Mouse (Mus musculus) right cerebral cortex, postnatal 25 days (tissue): ENCODE data around the gene Gab2.

Source experiments
- DNase-seq: peaks from one replicate; pipeline ENCODE4 v3.0.0; 2022

The Gab2 gene

GRCm38 (mm10) chr7:97270367-97270766 lies 189.0 kb downstream of the Gab2 start:
- no peak for DNase-seq

DNA sequence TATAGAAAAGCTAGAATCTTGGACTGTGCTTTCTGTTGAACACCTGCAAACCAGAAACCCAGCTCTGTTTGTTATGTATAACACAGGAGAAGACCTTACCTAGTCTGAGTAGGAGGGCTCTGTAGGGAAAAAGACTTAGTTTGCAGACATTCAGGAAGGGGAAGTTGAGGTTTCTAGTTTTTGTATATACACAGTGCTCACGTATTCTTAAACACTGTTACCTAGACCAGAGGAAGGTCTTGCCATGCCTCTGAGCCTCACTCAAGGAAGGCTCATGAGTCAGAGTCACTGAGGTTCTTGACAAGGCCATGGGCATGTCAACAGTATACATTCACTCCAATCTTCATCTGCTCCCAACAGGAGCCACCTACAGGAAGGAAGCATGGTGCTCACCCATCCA lies 189.7 kb downstream of the Gab2 start:
- DNase-seq, result no peak

DNA sequence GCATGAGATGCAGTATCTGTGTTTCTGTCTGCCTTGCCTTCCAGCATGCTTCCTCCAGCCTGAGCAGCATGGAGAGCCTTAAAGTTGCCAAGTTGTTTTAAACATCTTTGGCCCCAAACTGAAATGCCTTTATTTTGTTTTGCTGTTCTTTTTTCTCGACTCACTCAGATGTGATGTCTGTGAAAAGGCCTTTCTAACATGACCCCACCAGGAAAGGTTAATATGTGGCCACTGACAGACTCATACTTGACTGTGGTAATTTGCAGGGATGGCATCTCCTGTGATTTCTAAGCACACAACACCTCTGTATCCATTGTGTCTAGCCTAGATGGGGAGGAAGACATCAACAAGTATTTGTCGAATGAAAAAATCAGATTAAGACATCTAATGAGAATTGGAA lies 215.6 kb downstream of the Gab2 start:
- no peak for DNase-seq

DNA sequence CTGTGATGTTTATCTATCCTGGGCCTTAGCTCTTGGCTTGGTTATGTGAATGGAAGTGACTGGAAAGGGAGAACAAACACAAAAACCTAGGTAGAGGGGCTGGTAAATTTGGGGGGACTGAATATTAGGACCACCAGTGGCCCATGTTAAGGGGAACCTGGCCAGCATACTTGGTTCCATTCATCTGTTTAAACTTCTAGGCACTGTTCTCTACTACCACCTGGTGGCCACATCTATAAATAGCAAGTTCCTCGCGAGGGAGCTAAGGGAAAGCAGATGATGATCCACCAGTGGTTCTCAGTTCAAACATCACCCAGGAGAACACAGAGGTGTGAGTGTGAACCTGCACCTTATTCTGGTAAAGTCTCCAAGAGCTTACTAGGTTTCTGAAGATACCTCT lies 216.1 kb downstream of the Gab2 start:
- peak; percentile 61 for DNase-seq

DNA sequence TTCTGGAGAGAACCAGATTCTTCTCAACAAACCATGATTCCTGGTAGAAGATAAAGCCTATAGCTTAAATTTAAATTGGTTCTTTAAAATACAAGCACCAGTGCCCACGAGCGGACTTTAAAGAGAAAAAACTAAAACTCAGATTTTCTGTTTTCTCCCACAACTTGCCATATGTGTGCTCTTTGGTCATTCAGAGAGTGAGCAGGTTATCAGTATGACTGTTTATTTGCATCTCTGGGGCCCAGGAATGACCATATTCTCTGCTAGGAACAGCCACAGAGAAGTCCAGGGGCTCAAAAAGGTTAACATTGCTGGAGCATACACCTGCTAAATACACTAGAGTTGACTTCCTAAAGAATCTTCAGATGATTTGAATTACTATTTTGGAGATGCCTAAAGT lies 216.9 kb downstream of the Gab2 start:
- DNase-seq, result no peak

DNA sequence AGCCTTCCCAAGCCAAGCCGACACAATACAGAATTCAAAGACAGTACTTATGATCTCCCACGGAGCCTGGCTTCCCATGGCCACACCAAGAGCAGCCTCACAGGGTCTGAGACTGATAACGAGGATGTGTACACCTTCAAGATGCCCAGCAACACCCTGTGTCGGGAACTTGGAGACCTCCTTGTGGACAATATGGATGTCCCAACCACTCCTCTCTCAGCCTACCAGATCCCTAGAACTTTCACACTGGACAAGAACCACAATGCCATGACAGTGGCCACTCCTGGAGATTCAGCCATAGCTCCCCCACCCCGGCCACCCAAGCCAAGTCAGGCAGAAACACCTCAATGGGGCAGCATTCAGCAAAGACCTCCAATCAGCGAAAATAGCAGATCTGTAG lies 217.6 kb downstream of the Gab2 start:
- DNase-seq, result no peak

- DNase-seq, result no peak
Observed at GRCm38 (mm10) chr7:97300914-97301313, 219.5 kb downstream of the Gab2 start.

DNA sequence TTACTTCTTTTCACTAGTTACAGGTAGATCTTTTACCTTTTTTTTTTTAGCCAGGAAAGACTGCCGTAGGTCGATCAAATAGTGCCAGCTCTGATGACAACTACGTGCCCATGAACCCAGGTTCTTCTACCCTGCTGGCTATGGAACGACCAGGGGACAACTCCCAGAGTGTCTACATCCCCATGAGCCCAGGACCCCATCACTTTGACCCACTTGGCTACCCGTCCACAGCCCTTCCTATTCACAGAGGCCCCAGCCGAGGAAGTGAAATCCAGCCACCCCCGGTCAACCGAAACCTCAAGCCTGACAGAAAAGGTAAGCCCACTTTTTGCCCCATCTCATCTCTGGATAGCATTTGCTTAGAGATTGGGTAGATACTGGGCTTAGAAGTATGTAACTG lies 219.9 kb downstream of the Gab2 start:
- DNase-seq, result no peak

DNA sequence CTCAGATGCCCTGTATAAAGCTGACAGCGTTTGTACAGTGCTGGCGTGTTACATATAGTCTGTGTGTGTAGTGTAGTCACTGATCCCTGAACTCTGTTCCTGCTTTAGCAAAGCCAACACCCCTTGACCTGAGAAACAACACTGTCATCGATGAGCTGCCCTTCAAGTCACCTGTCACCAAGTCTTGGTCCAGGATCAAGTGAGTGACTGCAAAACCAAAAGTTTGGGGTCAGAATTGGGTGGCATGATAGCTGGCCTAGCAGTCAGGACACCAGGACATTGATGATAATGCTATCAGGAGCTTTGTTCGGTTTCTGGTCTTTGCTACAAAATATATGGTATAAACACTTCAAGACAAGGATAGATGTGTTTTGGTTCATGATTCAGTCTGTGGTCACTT lies 220.9 kb downstream of the Gab2 start:
- DNase-seq, result no peak

DNA sequence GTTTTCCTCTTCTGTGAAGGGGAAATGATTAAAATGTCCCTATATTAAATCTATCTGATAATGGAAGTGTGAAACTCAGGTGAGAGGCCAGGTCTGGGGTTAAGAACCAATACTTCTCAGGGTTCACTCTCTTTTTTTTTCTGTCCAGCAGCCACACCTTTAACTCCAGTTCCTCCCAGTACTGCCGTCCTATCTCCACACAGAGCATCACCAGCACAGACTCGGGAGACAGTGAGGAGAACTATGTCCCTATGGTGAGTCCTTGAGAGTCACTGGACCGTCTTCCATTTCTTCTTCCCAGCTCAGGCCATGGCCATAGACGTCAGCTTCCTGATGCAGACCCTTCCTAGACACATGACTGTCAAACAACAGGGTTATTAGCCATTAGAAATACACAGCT lies 221.5 kb downstream of the Gab2 start:
- DNase-seq, result no peak

DNA sequence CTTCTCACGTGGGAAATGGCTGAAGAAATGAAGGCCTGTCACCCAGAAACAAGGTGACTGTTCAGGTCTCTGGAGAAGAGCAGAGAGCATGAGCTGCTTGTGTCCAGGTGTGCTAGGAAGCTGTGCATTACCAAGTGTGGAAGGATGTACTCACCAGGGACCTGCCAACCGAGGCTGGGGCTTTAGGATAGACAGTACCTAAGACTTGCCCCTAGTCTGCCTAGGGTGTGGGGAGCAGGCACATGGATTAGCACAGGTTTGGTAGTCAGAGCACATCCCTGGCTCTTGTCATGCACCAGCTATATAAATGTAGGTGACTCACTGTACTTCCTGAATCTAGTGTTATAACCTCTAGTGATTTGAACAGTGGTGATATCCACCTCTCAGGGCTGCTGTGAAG lies 222.2 kb downstream of the Gab2 start:
- no peak for DNase-seq

DNA sequence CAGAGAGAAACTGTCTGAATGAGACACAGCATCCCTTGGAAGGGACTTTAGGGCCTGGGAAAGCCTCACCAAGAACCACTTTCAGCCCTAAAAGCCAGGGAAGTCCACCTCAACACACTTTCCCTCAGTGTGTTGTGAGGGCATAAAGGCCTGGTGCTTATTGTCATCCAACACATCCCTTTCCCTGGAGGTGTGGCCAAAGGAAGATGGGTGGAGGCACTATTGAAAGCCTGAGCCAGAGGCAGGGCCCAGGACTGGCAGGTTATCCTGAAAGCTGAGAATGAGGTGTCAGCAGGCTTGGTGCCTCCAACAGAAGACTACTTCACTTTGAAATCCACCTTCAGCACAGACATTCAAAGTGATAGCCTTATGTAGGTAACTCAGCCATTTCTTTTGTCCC lies 223.1 kb downstream of the Gab2 start:
- no peak for DNase-seq

GRCm38 (mm10) chr7:97305206-97305605 lies 223.8 kb downstream of the Gab2 start:
- no peak for DNase-seq

DNA sequence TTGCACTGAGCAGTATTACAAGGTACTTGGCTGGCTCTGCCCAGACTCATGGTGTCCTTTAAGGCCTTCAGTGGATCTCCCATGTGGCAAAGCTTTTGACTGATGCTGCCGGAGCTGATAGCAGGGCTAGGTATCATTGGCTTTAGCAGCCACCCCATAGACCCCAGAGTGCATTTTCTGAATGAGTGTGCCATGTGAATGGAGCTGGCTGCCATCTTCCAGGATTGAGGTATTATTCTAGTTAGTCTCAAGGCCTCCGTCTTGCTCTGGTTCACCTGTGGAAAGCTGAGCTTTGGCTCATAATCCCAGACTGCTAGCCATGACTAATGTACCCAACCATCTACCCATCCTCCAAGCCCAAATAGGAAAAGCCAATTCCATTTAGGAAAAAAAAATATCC lies 225.4 kb downstream of the Gab2 start:
- DNase-seq, result no peak

DNA sequence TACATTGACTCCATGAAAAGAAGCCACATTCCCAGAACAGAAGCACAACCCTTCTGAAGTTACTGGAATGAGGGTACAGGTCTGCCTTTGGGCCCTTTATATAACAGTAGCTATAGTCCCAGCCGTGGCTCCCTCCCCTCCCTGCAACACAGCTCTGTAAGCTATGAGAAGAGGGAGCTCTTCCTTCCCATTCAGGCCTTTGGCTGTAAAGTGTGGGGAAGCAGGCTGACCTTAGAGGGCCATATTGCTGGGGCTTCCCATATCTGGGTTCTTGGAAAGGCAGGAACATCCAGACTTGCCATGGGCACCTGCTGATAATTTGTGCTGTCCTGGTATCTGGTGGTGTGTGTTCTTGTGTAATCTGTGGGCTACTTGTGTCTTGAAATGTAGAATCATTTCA lies 226.2 kb downstream of the Gab2 start:
- peak; percentile 3 for DNase-seq

DNA sequence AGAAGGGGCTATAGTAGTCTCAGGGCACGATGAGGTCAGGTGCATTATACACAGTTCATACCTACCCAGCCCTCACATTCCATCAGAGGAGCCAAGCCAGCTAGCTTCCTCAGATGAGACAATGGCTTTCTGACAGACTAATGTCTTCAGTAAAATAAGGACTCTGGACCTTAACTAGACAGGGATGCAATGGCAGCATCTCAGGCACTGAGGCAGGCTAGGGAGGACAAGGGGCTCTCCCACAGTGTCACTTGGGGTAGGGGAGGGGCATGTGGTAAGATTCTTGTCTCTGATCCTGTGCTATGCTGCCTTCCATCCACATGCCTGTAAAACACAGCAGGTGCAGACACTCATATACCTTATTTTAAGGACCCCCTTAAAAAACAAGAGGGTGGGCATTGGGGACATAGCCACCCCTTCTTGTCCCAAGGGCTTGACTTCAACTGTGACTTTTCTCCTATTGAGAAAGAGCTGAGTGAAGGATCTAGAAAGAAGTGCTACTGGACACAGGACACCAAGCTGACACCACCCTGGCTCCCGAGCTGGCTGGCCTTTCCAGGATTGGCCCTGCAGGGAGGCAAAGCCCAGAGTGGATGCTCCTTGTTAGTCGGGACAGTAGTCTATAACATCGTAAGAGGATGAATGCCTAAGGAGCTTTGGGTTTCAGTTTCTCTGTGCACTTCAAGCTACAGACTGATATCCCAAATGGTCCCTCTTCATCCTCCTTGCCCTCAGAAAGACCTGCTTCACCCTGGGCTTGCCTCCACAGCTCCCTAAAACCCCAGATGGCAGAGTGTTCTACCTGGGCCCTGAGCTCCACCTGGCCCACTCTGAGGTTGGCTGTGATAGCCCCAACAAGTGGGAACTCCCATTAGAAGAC lies 228.3 kb downstream of the Gab2 start:
- DNase-seq, result peak; percentile 2

- DNase-seq, result no peak
Observed at GRCm38 (mm10) chr7:97310341-97310635, 228.9 kb downstream of the Gab2 start.

DNA sequence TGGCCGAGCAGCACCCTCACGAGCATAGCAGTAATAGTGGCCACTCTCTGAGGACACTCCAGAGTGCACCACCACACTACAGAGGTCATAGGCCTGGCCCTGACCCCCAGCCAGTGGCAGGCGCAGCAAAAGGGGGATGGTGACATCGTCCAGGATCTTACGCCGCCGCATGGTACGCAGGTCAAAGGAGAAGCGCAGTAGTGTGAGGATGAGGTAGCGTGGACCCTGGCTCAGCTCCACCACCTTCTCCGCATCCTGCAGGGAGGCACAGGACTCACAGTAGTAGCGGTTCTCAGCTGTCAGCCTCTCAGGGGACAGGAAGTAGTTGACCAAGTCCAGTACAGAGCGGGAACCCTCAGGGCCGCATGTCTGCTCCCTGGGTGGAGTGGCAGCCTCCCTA lies 230.2 kb downstream of the Gab2 start:
- no peak for DNase-seq

DNA sequence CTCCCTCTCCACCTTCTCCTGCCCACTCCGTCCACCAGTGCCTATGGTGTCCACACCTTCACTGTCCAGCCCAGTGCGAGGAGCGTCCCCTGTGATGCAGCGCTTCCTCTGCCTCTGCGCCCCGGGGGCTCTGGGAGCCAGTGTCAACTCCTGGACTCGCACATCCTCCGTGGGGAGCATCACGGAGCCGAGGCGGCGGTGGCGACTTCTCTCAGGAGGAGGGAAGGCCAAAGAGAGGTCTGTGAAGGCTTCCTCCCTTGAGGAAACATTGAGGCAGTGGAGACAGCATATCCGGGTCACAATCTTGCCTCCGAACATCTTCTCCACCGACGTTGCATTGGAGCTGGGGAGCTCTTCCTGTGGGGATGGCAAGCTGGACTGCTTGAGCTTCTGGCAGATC lies 230.8 kb downstream of the Gab2 start:
- DNase-seq, result no peak

DNA sequence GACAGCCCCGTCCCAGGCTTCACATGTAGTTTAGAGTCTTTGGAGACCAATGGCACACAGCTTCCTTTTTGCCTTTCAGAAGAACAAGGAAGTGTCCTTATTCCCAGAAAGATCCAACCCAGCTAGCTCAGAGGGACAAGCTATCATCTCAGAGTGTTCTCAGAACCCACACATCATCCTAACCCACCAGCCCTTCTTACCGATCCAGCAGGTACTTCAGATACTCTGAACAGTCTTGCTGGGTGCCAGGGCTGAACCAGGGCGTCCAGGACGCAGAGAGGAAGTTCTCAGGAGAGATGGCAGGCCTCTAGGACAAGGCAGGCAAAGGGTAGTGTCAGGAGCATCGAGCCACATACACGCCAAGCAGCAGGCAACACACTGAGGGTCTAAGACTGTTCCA lies 231.5 kb downstream of the Gab2 start:
- no peak for DNase-seq

DNA sequence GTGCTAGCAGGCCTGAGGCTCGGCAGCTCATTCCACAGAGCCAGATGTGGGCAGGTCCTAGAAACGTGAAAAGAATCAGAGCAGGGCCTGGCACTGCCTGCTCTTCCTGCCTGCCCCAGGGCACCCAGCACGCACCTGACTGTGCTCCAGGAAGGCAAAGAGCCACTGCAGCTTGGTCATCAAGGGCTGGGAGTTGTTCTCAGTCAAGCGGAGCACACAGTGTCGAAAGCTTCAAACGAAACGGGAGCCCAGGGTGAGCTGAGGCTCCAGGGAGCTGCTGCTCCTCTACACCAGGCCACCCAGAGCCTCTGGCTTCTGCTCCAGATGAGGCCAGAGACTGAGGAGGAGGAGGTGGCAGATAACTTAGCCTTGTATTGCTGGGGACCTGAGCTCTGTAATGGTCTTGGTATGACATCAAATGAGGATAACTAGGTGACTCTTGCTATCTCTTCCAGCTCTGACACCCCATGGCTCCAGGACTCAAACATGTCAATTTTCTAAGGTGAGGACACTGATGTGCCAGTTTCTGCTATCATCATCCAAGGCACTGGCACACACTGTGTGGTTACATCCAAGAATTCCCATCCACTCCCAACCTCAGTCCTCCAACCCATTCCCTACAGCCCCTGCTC lies 232.1 kb downstream of the Gab2 start:
- DNase-seq, result no peak

DNA sequence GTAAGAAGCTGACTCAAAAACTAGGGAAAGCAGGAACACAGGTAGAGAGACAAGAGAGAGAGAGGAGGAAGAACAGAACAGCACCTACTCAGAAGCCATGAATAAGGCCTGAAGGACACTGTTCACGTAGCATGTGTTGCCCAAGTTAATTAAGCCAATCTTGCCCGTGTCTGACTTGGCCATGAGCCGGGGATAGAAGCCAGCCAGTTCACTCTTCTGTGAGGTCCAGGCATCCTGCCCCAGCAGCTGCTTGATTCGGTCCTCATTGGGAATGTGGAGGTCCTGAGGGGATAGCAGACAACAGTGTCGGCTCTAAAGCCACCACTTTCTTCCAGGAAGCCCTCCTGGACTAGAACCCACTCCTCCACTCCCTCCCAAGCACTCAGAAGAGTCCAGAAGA lies 233.3 kb downstream of the Gab2 start:
- no peak for DNase-seq

DNA sequence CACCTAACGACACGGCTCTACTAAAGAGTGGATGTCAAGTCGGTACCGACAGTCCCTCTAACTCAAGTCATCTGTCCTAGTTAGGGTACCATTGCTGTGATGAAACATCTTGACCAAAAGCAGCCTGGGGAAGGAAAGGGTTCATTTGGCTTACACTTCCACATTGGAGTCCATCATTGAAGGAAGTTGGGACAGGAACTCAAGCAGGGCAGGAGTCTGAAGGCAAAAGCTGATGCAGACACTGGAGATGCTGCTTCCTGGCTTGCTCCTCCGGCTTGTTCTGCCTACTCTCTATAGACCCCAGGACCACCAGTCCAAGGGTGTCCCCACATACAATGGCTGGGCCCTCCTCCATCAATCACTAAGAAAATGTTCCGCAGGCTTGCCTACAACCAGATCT lies 234.3 kb downstream of the Gab2 start:
- no peak for DNase-seq

DNA sequence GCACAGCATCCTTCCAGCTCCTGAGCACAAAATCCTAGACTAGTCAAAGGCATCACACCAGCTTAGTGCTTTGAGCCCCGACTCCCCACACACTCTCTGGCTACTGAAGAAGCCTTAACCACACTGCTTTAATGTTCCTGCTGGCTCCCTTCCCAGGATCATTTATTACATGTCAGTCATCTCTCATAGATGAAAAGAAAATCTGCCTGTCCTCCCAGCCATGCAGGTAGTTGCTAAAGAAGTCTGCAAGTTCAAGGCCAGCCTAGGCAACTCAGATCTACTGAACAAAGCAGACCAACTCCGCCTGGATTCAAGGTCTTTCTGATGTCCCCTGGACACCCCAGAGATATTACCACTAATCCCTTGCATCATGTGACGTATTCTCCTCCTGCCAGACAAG lies 236.3 kb downstream of the Gab2 start:
- no peak for DNase-seq

DNA sequence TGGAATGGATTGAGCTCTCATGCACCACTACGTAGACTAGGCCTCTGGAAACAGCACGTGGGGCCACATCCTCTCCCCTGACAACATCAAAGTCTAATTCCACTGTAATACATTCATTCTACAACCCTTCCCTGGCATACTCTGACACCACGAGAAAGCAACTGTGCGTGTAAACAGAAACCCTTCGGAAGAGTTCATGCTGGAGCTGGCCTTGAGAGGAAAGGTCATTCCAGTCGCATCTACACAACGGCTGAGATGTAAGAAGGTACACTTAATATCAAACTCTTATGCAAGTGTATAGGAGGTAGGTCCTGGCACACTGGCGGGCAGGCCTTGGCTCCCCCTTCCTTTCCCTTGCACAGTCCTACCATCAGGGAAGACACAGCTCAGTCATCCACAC lies 243.0 kb downstream of the Gab2 start:
- DNase-seq, result no peak
